Mouse (Mus musculus): ENCODE measurements around the gene 0610040J01Rik. TPM values are rescaled to one million over a fixed set of nuclear protein-coding genes. Genes with fewer than 3 reads are reported as not detected.

The 0610040J01Rik gene
- polyA plus RNA-seq, 1 experiment from 2014 or later = 21.5 TPM

- no peaks in the 10 kb centered on the region for H3K27me3 ChIP-seq (replicated peaks; ENCODE audit: insufficient read depth, low read length)
- 32% methylated on average over 3 of the region's 3 CpGs for WGBS
- no peak for ATAC-seq
Observed at GRCm38 (mm10) chr5:63867421-63867820, 55.3 kb downstream of the 0610040J01Rik start.

GRCm38 (mm10) chr5:63872176-63872932, 60.2 kb downstream of the 0610040J01Rik start:
- H3K4me2 ChIP-seq (replicated peaks; ENCODE audit: low read depth, low read length) = no peak overlapping the region
- 58% methylated on average over 17 of the region's 17 CpGs for WGBS
- H3K27me3 ChIP-seq (replicated peaks; ENCODE audit: insufficient read depth, low read length) = no peaks in the 10 kb centered on the region
- H3K9ac ChIP-seq (replicated peaks; ENCODE audit: low read depth) = no peak overlapping the region
- DNase-seq (ENCODE audit: low spot score) = no peak
- no peaks in the 10 kb centered on the region for H3K9me3 ChIP-seq (ENCODE audit: low read length)
- no peak for ATAC-seq
- no peak for TF ChIP-seq CTCF (IDR thresholded peaks at IDR 0.05)
- no peak for TF ChIP-seq EP300 (IDR thresholded peaks at IDR 0.05)
- H3K36me3 ChIP-seq (ENCODE audit: insufficient read depth, low read length) = no peaks in the 10 kb centered on the region
- no peaks in the 10 kb centered on the region for H3K4me1 ChIP-seq (ENCODE audit: insufficient read depth, low read depth, low read length)
- H3K27ac ChIP-seq (ENCODE audit: low read length) = no peak overlapping the region
- no peak overlapping the region for H3K4me3 ChIP-seq (ENCODE audit: low read depth, low read length)

More at GRCm38 (mm10) chr5:63867421-63867820, 55.3 kb downstream of the 0610040J01Rik start:
- Histone ChIP-seq H3K36me3 (ENCODE audit: insufficient read depth, low read length) (no peaks in the 10 kb centered on the region), H3K4me3 (ENCODE audit: low read depth, low read length) (no peak overlapping the region), H3K4me1 (ENCODE audit: insufficient read depth, low read depth, low read length) (no peaks in the 10 kb centered on the region), H3K4me2 (replicated peaks; ENCODE audit: low read depth, low read length) (no peak overlapping the region), H3K27ac (ENCODE audit: low read length) (no peak overlapping the region), H3K9ac (replicated peaks; ENCODE audit: low read depth) (no peak overlapping the region), H3K9me3 (ENCODE audit: low read length) (no peaks in the 10 kb centered on the region)
- TF ChIP-seq CTCF (IDR thresholded peaks at IDR 0.05) (no peak), EP300 (IDR thresholded peaks at IDR 0.05) (no peak)
- DNase-seq (ENCODE audit: low spot score) = no peak

- ATAC-seq = peak; percentile 85
- H3K27me3 ChIP-seq (replicated peaks; ENCODE audit: insufficient read depth, low read length) = no peaks in the 10 kb centered on the region
- no peaks in the 10 kb centered on the region for H3K36me3 ChIP-seq (ENCODE audit: insufficient read depth, low read length)
- WGBS = 47% methylated on average over 16 of the region's 16 CpGs
- H3K4me2 ChIP-seq (replicated peaks; ENCODE audit: low read depth, low read length) = no peak overlapping the region
- H3K9ac ChIP-seq (replicated peaks; ENCODE audit: low read depth) = no peak overlapping the region
- TF ChIP-seq EP300 (IDR thresholded peaks at IDR 0.05) = no peak
- peak; percentile 52 for TF ChIP-seq CTCF (IDR thresholded peaks at IDR 0.05)
- H3K9me3 ChIP-seq (ENCODE audit: low read length) = no peaks in the 10 kb centered on the region
- DNase-seq (ENCODE audit: low spot score) = peak; percentile 78
- no peak overlapping the region for H3K4me3 ChIP-seq (ENCODE audit: low read depth, low read length)
- no peaks in the 10 kb centered on the region for H3K4me1 ChIP-seq (ENCODE audit: insufficient read depth, low read depth, low read length)
- no peak overlapping the region for H3K27ac ChIP-seq (ENCODE audit: low read length)
Observed at GRCm38 (mm10) chr5:63874880-63875279, 62.7 kb downstream of the 0610040J01Rik start.

- no peak for DNase-seq (ENCODE audit: low spot score)
- ATAC-seq = no peak
- no peak overlapping the region for H3K4me3 ChIP-seq (ENCODE audit: low read depth, low read length)
- no peak overlapping the region for H3K4me2 ChIP-seq (replicated peaks; ENCODE audit: low read depth, low read length)
- no peaks in the 10 kb centered on the region for H3K9me3 ChIP-seq (ENCODE audit: low read length)
- H3K36me3 ChIP-seq (ENCODE audit: insufficient read depth, low read length) = no peaks in the 10 kb centered on the region
- H3K27me3 ChIP-seq (replicated peaks; ENCODE audit: insufficient read depth, low read length) = no peaks in the 10 kb centered on the region
- H3K9ac ChIP-seq (replicated peaks; ENCODE audit: low read depth) = no peak overlapping the region
- TF ChIP-seq EP300 (IDR thresholded peaks at IDR 0.05) = no peak
- TF ChIP-seq CTCF (IDR thresholded peaks at IDR 0.05) = no peak
- 88% methylated on average over 4 of the region's 4 CpGs for WGBS
- no peaks in the 10 kb centered on the region for H3K4me1 ChIP-seq (ENCODE audit: insufficient read depth, low read depth, low read length)
- H3K27ac ChIP-seq (ENCODE audit: low read length) = no peak overlapping the region
Observed at GRCm38 (mm10) chr5:63876081-63876480, 63.9 kb downstream of the 0610040J01Rik start.

- H3K4me3 ChIP-seq (ENCODE audit: low read depth, low read length) = no peak overlapping the region
- no peak overlapping the region for H3K4me2 ChIP-seq (replicated peaks; ENCODE audit: low read depth, low read length)
- no peak overlapping the region for H3K27ac ChIP-seq (ENCODE audit: low read length)
- no peak overlapping the region for H3K9ac ChIP-seq (replicated peaks; ENCODE audit: low read depth)
- ATAC-seq (no peak), DNase-seq (ENCODE audit: low spot score) (no peak)
- TF ChIP-seq EP300 (IDR thresholded peaks at IDR 0.05) (no peak), CTCF (IDR thresholded peaks at IDR 0.05) (no peak)
- 74% methylated on average over 10 of the region's 10 CpGs for WGBS
- no peaks in the 10 kb centered on the region for H3K27me3 ChIP-seq (replicated peaks; ENCODE audit: insufficient read depth, low read length)
- no peaks in the 10 kb centered on the region for H3K36me3 ChIP-seq (ENCODE audit: insufficient read depth, low read length)
- no peaks in the 10 kb centered on the region for H3K4me1 ChIP-seq (ENCODE audit: insufficient read depth, low read depth, low read length)
- H3K9me3 ChIP-seq (ENCODE audit: low read length) = no peaks in the 10 kb centered on the region
Observed at GRCm38 (mm10) chr5:63879026-63879425, 66.9 kb downstream of the 0610040J01Rik start.

- Histone ChIP-seq H3K9me3 (ENCODE audit: low read length) (no peaks in the 10 kb centered on the region), H3K4me2 (replicated peaks; ENCODE audit: low read depth, low read length) (no peak overlapping the region), H3K9ac (replicated peaks; ENCODE audit: low read depth) (no peak overlapping the region), H3K4me3 (ENCODE audit: low read depth, low read length) (no peak overlapping the region), H3K27me3 (replicated peaks; ENCODE audit: insufficient read depth, low read length) (no peaks in the 10 kb centered on the region), H3K4me1 (ENCODE audit: insufficient read depth, low read depth, low read length) (no peaks in the 10 kb centered on the region), H3K27ac (ENCODE audit: low read length) (no peak overlapping the region), H3K36me3 (ENCODE audit: insufficient read depth, low read length) (no peaks in the 10 kb centered on the region)
- no peak for TF ChIP-seq CTCF (IDR thresholded peaks at IDR 0.05)
- TF ChIP-seq EP300 (IDR thresholded peaks at IDR 0.05) = no peak
- WGBS = 86% methylated on average over 5 of the region's 5 CpGs
- no peak for DNase-seq (ENCODE audit: low spot score)
- no peak for ATAC-seq
Observed at GRCm38 (mm10) chr5:63886292-63886691, 74.1 kb downstream of the 0610040J01Rik start.

All from lung, postnatal 0 days (tissue).